Mouse (Mus musculus) MEL (cell line): ENCODE data around the gene Mtmr10.

ENCODE experiments used
- E2F4 ChIP-seq: IDR thresholded peaks from 2 replicates; pipeline ENCODE4 v1.6.1; 2011; ENCODE audit warnings: low read depth, low read length, improper control_type of control experiment, borderline replicate concordance
- POLR2A ChIP-seq, 2 experiments: IDR thresholded peaks; 2 replicates each; pipeline ENCODE4 v1.6.1; 2011 to 2012; ENCODE audit warnings: low read length in 2 of 2, mild to moderate bottlenecking in 2 of 2, control low read depth in 1 of 2, improper control_type of control experiment in 1 of 2, low read depth in 1 of 2, moderate library complexity in 1 of 2; ENCODE audit not compliant: control insufficient read depth in 1 of 2, insufficient read depth in 1 of 2, poor library complexity in 1 of 2

- TF ChIP-seq E2F4 (no peak), POLR2A (IDR thresholded peaks at IDR 0.05; ENCODE audit: control insufficient read depth in 1 of 2, insufficient read depth in 1 of 2, low read depth in 1 of 2, low read length in 2 of 2, poor library complexity in 1 of 2) (no peak)
Observed at GRCm38 (mm10) chr7:64351087-64351486, 63.6 kb downstream of the Mtmr10 start.
